Mouse (Mus musculus): Measurements from ENCODE around the gene Ifi27. TPM values are rescaled to one million over a fixed set of nuclear protein-coding genes. Genes with fewer than 3 reads are reported as not detected.

Gene Ifi27
- 155 TPM for polyA plus RNA-seq (2015; fragmentation: Illumina TruSeq; extraction: RNeasy Lipid Tissue Mini Kit (QIAGEN cat#74804); ENCODE audit: insufficient read depth, low read depth, low replicate concordance)

DNA sequence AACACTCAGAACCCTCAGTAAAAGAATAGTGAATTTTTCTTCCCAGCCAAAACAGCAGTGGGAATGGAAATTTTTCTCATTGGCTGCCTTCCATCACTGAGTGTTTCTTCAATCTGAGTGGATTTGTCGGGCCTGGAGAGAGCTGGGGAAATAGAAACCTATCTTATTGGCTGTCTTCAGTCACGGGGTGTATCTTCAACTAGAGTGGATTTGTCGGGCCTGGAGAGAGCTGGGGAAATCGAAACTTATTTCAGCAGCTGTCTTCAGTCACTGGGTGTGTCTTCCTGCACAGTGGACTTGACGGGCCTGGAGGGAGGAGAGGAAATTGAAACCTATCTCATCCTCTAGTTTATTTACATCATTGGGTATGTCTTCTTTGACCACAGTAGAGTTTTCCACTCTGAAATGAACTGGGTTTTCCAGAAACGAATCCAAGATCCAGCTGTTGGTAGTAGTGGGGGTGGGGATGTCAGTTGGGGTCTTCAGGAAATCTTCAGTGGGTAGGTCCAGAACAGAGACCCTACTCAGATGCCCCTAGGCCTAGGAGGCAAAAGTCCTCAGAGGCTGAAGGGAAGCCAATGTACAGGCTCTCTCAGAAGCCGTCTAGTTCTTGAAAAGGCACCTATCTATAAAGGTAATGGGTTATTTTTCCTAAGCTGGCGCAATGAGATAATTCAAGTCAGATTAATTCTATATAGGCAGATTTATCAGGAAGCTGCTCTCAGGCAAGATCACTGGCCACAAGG, at the start of gene Ifi27:
Gene Ifi27 (plus strand): TSS at position 226 of the 746 bp plus-strand sequence.

DNA sequence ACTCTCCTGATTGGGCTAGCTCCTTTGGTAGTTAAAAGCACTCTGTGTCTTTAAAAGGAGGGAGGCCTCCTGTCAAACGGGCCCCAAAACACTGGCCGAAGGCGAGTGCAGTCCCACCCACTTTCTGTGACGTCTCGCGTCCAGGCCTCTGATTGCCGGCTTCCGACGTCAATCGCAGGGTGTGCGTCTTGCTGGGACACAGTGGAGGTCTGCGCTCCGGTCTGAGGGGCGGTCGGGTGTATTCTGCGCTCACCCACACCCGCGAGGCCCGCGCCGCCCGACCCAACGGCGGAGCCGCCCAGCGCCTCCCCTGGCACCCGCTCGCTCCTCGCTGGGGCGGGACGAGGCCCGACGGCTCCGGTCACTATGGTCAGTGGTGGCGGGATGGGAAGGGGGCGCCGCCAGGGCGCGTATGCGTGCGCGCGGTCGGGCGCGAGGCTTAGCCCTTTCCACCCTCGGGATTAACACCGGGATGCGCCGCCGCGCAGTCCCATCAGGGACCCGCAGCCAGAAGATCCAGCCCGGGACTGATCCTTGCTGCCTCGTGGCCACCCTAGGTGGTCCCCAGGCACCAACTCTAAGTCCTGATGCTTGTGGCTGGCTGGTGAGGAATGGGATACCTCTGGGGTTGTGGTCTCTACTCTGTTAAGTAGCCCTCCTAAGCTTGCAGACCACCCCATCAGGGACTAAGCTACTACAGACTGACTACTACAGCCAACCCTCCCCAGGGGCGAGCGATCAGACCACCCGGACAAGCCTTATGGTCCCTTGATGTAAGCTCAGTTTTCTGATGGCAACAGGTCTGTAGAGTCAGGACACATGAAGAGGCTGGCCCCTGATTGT, 45.3 kb upstream of the Ifi27 start, which contains the start of gene Otub2:
Gene Otub2 (plus strand): TSS at position 178 of the 843 bp plus-strand sequence.

DNA sequence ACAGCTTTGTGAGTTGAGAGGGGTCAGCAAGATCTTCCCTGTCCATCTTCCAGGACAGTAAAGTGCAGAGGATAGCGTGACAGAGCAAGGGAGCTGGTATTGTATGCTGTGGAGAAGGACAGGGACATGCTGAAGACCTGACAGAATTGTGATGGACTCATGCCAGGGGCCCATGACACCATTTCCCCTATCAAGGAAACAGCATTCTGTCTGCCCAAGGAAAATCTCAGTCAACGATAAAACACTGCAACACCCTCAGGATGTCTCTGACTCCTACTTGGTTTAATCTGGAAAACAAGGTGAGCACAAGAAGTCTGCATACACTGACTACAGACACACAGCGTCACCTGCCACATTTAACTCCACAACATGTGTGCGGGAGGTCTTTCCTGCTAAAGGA, 26.3 kb upstream of the Ifi27 start, which contains the start of gene 9330161L09Rik:
Gene 9330161L09Rik (minus strand): TSS at position 101 of the 400 bp plus-strand sequence.

DNA sequence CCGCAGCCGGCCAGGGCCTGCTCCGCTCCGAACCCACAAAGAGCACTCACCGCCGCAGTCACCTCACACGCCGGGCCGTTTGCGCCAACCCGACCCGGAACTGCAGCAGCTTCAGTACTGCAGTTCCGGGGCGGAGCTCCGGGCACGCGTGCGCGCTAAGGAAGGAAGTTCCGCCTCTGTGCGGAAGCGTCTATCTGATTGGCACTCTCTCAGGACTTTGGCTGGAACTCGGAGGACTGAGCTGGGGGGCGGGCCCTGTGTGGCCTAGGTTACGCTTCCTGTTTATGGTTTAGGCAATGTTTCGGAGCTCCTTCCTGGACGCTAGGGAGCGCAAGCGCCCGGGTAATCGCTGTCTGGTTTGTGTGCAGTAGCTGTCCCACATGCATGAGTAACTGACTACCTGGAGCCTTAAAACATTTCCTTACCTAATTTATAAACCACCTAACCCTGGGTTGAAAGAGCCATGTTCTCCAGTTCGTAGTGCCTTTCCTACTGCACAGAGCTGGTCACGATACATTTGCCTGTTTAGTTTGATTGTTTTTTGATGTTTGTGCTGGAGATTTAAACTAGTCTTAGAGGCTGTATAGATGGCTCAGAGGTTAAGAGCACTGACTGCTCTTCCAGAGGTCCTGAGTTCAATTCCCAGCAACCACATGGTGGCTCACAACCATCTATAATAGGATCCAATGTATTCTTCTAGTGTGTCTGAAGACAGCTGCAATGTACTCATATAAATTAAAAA, 8.1 kb upstream of the Ifi27 start, which contains the start of gene Ddx24:
Gene Ddx24 (minus strand): TSS at position 102 of the 742 bp plus-strand sequence.

DNA sequence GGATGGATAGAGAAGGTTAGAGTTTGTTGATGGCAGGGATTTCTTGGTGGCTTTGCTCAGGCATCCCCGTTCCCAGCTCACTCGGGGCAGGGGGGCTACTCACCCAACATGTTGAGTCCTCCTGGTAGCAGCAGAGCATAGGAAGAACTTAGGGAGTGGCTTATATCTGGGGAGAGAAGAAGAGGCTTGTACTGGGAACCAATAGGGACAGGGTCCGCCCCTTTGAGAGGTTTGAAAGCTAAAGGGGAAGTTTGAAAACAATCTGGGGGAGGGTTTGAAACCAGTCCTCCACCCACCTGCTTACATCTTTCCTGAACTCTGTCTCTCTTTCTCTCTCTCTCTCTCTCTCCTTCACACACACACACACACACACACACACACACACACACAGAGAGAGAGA, 9.5 kb downstream of the Ifi27 start, which contains the start of gene Ifi27l2a:
Gene Ifi27l2a (minus strand): TSS at position 157 of the 400 bp plus-strand sequence.

DNA sequence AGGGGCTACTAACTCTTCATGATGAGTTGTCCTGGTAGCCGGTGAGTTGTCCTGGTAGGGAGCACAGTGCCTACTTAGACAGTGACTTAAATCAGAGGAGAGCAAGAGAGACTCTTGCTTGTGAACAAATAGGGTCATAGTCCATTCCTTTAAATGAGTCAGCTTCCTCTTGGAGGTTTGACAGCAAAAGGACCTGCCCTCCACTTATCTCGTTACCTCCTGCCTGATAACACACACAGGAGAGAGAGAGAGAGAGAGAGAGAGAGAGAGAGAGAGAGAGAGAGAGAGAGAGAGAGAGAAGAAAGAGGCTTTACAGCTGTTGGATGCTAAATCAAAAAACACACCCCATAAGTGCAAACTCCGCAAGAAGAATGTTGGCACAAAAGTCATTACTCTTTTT, 23.1 kb downstream of the Ifi27 start, which contains the start of gene Ifi27l2b:
Gene Ifi27l2b (minus strand): TSS at position 84 of the 400 bp plus-strand sequence.

Other genes with a start within 250 kb of the Ifi27 start
- not detected for gene Prima1, start 192.1 kb upstream of the Ifi27 start, polyA plus RNA-seq (2015; fragmentation: Illumina TruSeq; extraction: RNeasy Lipid Tissue Mini Kit (QIAGEN cat#74804); ENCODE audit: insufficient read depth, low read depth, low replicate concordance)
- not detected for gene Fam181a, start 123.2 kb upstream of the Ifi27 start, polyA plus RNA-seq (2015; fragmentation: Illumina TruSeq; extraction: RNeasy Lipid Tissue Mini Kit (QIAGEN cat#74804); ENCODE audit: insufficient read depth, low read depth, low replicate concordance)
- gene Asb2, start 78.2 kb upstream of the Ifi27 start, polyA plus RNA-seq (2015; fragmentation: Illumina TruSeq; extraction: RNeasy Lipid Tissue Mini Kit (QIAGEN cat#74804); ENCODE audit: insufficient read depth, low read depth, low replicate concordance), result 0.70 TPM
- gene Otub2, start 45.5 kb upstream of the Ifi27 start, polyA plus RNA-seq (2015; fragmentation: Illumina TruSeq; extraction: RNeasy Lipid Tissue Mini Kit (QIAGEN cat#74804); ENCODE audit: insufficient read depth, low read depth, low replicate concordance), result 1.3 TPM
- not detected for gene 9330161L09Rik, start 26.4 kb upstream of the Ifi27 start, polyA plus RNA-seq (2015; fragmentation: Illumina TruSeq; extraction: RNeasy Lipid Tissue Mini Kit (QIAGEN cat#74804); ENCODE audit: insufficient read depth, low read depth, low replicate concordance)
- 10.5 TPM for gene Ddx24, start 8.4 kb upstream of the Ifi27 start, polyA plus RNA-seq (2015; fragmentation: Illumina TruSeq; extraction: RNeasy Lipid Tissue Mini Kit (QIAGEN cat#74804); ENCODE audit: insufficient read depth, low read depth, low replicate concordance)
- 99.7 TPM for gene Ifi27l2a, start 9.5 kb downstream of the Ifi27 start, polyA plus RNA-seq (2015; fragmentation: Illumina TruSeq; extraction: RNeasy Lipid Tissue Mini Kit (QIAGEN cat#74804); ENCODE audit: insufficient read depth, low read depth, low replicate concordance)
- 0.79 TPM for gene Ifi27l2b, start 23.0 kb downstream of the Ifi27 start, polyA plus RNA-seq (2015; fragmentation: Illumina TruSeq; extraction: RNeasy Lipid Tissue Mini Kit (QIAGEN cat#74804); ENCODE audit: insufficient read depth, low read depth, low replicate concordance)
- 4.9 TPM for gene Ppp4r4, start 98.1 kb downstream of the Ifi27 start, polyA plus RNA-seq (2015; fragmentation: Illumina TruSeq; extraction: RNeasy Lipid Tissue Mini Kit (QIAGEN cat#74804); ENCODE audit: insufficient read depth, low read depth, low replicate concordance)
- 2.8 TPM for gene Serpina10, start 197.2 kb downstream of the Ifi27 start, polyA plus RNA-seq (2015; fragmentation: Illumina TruSeq; extraction: RNeasy Lipid Tissue Mini Kit (QIAGEN cat#74804); ENCODE audit: insufficient read depth, low read depth, low replicate concordance)
- not detected for gene Serpina6, start 223.0 kb downstream of the Ifi27 start, polyA plus RNA-seq (2015; fragmentation: Illumina TruSeq; extraction: RNeasy Lipid Tissue Mini Kit (QIAGEN cat#74804); ENCODE audit: insufficient read depth, low read depth, low replicate concordance)
- not detected for gene Serpina16, start 241.9 kb downstream of the Ifi27 start, polyA plus RNA-seq (2015; fragmentation: Illumina TruSeq; extraction: RNeasy Lipid Tissue Mini Kit (QIAGEN cat#74804); ENCODE audit: insufficient read depth, low read depth, low replicate concordance)